Mouse (Mus musculus): ENCODE measurements at regions not wholly inside any gene's neighbourhood (a gene's known extent, or its start where the extent isn't known, plus 50 kb on each side); places are given as distances from the start of the nearest gene placed in this dataset.

DNA sequence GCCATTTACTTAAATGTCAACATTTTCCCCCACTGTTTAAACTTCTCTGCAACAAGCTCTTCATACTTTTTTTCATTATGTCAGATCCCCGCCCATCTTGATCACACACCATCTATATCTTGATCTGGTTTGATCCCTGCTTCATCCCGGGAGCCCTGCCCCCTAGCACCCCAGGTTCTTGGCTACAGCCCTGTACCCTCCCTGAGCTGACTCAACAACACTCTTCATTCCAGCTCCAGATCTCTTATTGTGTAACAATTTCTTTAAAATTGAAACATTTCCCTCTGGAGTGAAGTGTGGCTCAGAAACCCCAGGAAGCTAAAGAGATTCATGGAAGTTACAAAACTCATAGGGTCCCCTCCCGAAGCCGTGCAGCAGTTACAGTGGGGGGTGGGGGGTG lies 126.2 kb upstream of the Mast4 start:
- DNase-seq = no peak

DNA sequence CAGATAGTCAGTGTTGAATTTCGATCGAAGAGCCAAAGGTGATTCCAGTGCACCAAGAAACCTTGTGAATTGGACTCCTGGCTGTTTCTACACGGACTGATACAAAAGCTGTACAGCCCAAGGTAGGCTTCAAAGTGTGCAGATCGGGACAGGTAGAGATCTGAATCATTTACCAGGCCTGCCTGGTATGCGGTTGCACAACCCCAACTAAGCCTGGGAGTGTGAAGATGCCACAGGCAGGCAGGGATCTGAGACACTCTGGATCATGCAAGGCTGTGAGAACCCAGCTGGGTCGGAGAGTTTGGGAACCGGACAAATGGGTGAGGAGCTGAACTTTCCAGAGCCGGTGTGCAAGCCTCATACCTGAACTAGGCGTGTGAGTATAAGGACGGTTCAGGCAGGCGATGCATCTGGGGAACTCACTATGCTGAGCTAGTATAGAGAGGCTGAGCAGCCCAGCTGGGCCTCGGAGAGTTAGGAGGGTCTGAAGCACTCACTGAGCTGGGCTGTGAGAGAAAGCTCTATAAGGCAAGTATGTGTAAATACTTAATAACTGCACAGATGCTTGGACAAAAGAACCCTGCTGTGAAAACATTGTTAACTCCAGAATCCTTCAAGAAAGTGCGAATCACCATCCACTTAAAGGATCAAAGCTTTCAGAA lies 125.3 kb upstream of the Mast4 start:
- no peak for DNase-seq

- no peak for DNase-seq
Observed at GRCm38 (mm10) chr13:103452837-103453236, 118.5 kb upstream of the Mast4 start.

DNA sequence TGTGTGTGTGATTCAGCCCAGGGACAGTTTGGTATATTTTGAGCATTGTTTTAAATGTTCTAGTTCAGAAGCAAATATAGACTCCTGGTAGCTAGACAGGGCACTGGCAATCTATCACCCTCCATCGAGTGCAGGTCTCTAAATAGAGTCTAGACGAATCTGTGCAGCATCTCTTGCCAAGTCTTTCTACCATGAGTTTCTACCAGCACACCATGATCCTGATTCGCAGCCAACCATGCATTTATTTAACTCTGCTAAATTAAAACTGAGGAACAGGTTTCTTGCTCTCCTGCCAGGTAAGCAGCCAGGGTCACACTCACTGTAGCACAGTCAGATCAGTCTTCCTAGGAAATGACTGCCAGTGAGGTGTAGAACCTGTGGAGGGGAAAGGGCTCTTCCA lies 96.3 kb upstream of the Mast4 start:
- peak; percentile 87 to 94 for DNase-seq

DNA sequence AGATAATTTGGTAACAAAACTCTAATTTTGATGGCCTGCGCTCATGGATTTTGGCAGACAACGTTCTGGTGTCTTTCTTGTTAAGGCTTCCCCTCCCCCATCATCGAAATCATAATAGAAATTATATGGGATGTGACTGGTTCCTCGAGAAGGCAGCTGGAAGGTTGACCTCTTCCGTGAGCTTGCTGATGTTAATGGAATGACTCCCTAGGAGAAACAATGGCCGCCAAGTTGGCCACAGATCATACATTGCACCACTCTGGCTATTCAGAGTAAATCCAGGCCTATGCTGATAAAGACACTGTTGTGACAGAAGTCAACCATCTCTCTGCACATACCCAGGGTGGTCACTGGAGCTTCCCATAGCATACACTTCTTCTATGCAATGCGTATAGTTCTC lies 89.7 kb upstream of the Mast4 start:
- no peak for DNase-seq

DNA sequence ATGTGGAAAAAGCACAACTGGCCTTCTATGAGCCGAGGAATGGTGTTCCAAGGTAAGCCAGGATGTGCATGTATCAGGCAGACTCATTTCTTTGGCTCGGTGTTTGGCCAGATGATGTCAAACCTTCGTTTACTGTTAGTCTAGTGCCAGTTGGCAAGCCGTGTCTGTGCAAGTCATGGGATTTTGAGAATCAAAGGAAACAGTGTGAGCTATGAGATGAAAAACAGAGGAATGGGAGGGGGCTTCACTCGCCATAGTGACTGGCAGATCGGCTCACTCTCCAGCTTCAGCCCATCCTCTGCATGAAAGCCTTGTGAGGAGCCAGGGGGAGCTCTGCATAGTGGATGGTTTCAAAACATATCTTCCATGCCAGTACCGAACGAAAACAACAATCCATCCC lies 89.1 kb upstream of the Mast4 start:
- peak; percentile 14 for DNase-seq

DNA sequence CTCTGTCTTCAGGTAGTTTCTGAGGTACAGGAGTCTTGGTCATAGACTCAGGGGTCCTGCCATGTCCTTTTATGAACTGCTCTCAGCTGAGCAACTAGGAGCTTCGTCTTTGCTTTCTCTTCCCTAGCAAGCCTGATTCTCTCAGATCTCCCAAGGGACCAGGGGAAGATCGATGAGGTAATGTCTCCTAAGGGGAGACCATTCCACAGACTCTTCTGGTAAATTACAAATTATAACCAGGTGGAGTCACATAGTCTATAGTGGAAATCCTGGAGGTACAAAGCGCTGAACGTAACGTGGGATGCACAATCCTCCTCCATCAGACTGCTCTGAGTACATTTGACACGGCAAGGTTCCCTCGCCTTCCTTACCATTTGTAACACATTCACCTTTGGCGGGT lies 88.7 kb upstream of the Mast4 start:
- DNase-seq = no peak

- DNase-seq = no peak
Observed at GRCm38 (mm10) chr13:103419146-103419545, 84.8 kb upstream of the Mast4 start.

DNA sequence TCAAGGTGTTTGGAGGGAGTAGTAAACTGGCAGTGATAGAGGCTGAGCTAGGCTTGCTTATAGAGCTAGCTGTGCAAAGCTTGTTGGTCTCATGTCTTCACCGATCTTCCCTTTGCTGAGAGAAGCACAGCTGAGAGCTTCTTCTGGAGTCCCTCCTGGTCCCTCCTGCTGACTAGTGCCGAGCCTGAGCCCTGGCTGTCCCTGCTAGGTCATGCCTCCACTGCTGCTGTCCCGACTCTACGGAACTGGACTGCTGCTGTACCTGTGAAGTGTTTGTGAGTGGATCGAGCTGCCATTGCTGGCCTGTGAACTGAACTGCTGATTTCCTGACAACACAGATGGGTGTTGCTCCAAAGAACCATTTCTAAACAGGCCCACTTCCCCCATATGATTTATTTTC lies 83.0 kb upstream of the Mast4 start:
- no peak for DNase-seq

- DNase-seq = no peak
Observed at GRCm38 (mm10) chr13:103415335-103415734, 81.0 kb upstream of the Mast4 start.

DNA sequence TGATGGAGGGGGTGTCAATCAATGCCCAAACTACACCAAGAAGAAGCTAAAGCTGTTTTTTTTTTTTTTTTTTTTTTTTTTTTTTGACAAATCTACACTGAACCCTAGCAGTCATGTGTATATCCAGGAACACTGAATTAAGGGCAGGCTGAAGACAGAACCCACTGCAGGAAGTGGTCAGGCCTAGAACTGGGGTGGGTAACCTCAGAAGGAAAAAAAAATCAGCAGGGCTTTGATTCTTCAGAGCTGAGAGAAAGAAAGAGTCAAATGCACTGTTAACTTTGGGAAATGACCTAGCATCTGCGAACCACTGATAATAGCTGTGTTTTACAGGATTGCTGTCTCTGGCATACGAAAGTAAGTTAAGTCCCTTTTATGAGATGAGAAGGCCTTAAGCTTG lies 78.3 kb upstream of the Mast4 start:
- DNase-seq = no peak

DNA sequence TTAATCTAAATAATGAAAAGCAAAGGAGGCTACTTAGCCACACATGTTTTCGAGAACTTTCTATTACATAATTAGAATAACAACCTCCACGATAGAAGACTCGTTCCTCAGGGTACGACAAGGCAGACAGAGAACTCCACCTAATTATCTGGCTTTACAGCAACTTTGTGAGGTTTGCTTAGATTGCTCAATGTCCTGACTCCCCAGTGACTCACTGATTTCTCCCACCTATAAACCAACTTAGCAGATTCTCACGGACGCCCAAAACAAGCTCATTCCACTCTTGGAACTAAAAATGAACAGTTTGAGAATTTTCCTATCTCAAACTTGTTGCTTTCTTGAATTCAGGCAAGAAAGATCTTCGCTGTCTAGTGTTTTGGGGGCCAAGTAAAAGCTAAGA lies 75.0 kb upstream of the Mast4 start:
- DNase-seq = no peak

DNA sequence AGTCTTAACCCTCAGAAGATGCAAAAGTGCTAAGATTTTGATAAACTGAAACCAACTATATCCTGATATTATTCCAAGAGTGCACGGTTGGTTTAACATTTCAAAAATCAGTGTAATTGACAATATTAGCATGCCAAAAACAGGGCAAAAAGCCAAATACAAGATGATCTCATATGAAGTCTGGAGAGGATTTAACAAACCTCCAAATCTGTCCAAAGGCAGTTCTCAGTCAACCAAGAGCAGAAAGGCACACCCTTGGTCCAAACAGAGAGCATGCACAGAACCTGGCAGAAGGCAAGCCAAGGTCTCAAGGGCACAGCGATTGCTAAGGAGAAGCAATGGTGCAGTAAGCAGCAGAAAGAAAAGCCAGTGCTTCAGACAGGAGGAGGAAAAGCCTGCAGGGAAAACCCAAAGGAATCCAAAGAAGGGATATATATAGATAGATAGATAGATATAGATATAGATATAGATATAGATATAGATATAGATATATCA lies 62.3 kb upstream of the Mast4 start:
- peak in 1 of 2 experiments; percentile 2 for DNase-seq

- no peak for DNase-seq
Observed at GRCm38 (mm10) chr13:103396099-103396498, 61.8 kb upstream of the Mast4 start.

- no peak for DNase-seq
Observed at GRCm38 (mm10) chr13:103392581-103392980, 58.3 kb upstream of the Mast4 start.

DNA sequence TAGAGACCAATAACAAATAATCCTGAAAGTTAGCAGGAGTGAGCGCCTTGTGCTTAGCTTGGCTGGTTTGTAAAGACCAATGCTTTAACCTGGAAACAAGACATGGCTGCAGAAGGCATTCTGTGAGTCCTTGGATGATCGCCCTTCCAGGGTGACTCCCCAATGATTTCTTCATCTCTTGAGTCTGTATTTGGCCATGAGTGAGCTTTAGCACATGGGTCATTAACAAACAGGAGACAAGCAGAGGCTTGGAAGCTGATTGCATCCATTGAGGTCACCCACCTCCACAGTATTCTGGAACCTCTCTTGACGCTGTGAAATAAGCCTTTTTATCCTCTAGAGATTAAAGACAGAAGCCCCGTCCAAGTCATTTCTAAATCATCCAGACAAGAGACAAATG lies 57.1 kb upstream of the Mast4 start:
- no peak for DNase-seq

GRCm38 (mm10) chr13:103390991-103391390 lies 56.7 kb upstream of the Mast4 start:
- no peak for DNase-seq

DNA sequence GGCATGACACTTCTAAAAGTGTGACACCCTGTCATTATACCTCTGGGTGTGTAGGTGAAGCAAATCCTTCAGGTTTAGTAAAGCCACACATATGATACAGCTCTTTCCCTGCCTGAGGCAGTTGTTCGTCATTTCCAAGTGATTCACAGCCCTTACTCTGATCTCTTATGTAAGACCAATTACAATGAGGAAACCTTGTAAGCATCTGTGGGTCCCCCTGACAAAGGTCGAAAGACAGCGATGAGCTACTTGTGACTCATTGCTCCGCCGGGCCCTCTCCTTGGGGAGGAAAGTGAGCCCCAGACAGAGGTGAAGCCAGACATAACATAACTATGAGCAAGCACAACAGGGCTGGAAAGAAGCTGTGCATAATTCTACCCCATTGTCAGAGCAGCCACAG lies 52.7 kb upstream of the Mast4 start:
- no peak for DNase-seq
